Mouse (Mus musculus) intestine, postnatal 0 days (tissue): ENCODE measurements around the gene 1700029I15Rik. TPM values are rescaled to one million over a fixed set of nuclear protein-coding genes. Genes with fewer than 3 reads are reported as not detected.
A peak's percentile ranks its signal among the peaks of the same experiment; 100 is the strongest.

Source experiments
- ATAC-seq: fragments of 200-750 bp; cut with Nextera tagmentation; 2 replicates; pipeline ENCODE4 v1.8.0; 2017; ENCODE audit warnings: mild to moderate bottlenecking, moderate TSS enrichment, moderate library complexity
- H3K27ac ChIP-seq: fragments of 300-500 bp; sonication (generic); 2 replicates; pipeline ENCODE4 v1.5.1; 2014; ENCODE audit warnings: mild to moderate bottlenecking, low read depth, low read length, moderate library complexity
- H3K27me3 ChIP-seq: fragments of 300-500 bp; sonication (generic); replicated peaks from 2 replicates; pipeline ENCODE4 v1.6.1; 2014; ENCODE audit warnings: low read length, mixed read lengths; ENCODE audit not compliant: control insufficient read depth, insufficient read depth
- H3K36me3 ChIP-seq: fragments of 300-500 bp; sonication (generic); 2 replicates; pipeline ENCODE4 v1.6.1; 2014; ENCODE audit warnings: mild to moderate bottlenecking, moderate library complexity; ENCODE audit not compliant: control insufficient read depth, insufficient read depth
- H3K4me1 ChIP-seq: fragments of 300-500 bp; sonication (generic); replicated peaks from 2 replicates; pipeline ENCODE4 v1.6.1; 2014; ENCODE audit warnings: antibody characterized with exemption, low read length, mixed read lengths; ENCODE audit not compliant: control insufficient read depth, insufficient read depth
- H3K4me2 ChIP-seq: fragments of 300-500 bp; sonication (generic); replicated peaks from 2 replicates; pipeline ENCODE4 v1.6.1; 2014; ENCODE audit warnings: low read depth, mild to moderate bottlenecking, moderate library complexity
- H3K4me3 ChIP-seq: fragments of 300-500 bp; sonication (generic); 2 replicates; pipeline ENCODE4 v1.5.1; 2014; ENCODE audit warnings: low read depth, low read length
- H3K9ac ChIP-seq: fragments of 300-500 bp; sonication (generic); 2 replicates; pipeline ENCODE4 v1.6.1; 2014; ENCODE audit warnings: mild to moderate bottlenecking, low read depth, low read length
- H3K9me3 ChIP-seq: fragments of 300-500 bp; sonication (generic); 2 replicates; pipeline ENCODE4 v1.6.1; 2016; ENCODE audit warnings: mixed run types; ENCODE audit not compliant: control insufficient read depth
- CTCF ChIP-seq: sonication (generic); IDR thresholded peaks from 2 replicates; pipeline ENCODE4 v1.5.1; 2016; ENCODE audit warnings: low read depth, mild to moderate bottlenecking, control low read depth, antibody characterized with exemption, moderate library complexity
- WGBS: fragments of 180-500 bp; shearing (Covaris S2); extraction: QIAGEN DNeasy Blood & Tissue Kit; methylation state at CpG from one replicate; pipeline ENCODE4 v1.1.7; 2014; 5-methylcytosine and 5-hydroxymethylcytosine counted together
- polyA plus RNA-seq: library from polyadenylated mRNA; unstranded; fragments of >200 nt; fragmentation: Nextera tagmentation; extraction: Ambion mirVana; gene quantifications from 2 replicates; pipeline ENCODE4 v1.2.1, GENCODE M21; 2015

1700029I15Rik gene
- polyA plus RNA-seq, 1 experiment from 2014 or later, result 2.1 TPM

DNA sequence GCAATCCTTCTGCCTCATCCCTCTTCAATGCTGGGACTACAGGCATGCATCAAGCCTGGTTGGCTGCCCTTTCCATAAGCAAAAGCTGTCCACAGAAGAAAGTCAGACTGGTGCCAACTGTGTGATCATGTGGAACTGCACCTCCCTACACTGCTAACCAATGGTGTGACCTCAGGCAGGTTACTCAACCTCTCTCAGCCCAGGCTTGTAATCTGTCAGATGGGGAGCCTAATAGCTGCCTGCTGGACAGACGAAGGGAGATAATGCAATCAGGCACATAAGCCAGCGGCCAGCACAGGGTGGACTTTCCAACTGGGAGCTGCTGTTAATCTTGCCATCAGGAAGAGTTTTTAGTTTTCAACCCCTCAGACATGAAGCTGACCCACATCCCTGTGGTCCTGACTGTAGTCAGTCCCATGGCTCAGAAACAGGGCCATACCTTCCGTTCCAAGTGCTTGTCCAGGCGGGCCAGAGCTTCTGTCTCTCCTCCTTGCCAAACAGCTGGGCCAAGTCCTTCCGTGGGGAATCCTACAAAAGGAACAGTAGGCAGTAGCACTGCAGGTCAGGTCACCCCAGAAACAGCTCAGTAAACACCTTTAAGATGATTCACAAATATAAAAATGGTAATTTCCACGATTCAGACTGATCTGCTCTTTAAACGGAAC lies 39.5 kb downstream of the 1700029I15Rik start:
- no peak for TF ChIP-seq CTCF
- Histone ChIP-seq H3K36me3 (peaks cover 80% of the 10 kb centered on the region), H3K9me3 (no peaks in the 10 kb centered on the region), H3K27ac (no peak overlapping the region), H3K4me3 (no peak overlapping the region), H3K4me2 (no peak overlapping the region), H3K4me1 (peaks cover 11% of the 10 kb centered on the region), H3K27me3 (no peaks in the 10 kb centered on the region), H3K9ac (no peak overlapping the region)
- 88% methylated on average over 7 of the region's 7 CpGs for WGBS
- no peak for ATAC-seq

DNA sequence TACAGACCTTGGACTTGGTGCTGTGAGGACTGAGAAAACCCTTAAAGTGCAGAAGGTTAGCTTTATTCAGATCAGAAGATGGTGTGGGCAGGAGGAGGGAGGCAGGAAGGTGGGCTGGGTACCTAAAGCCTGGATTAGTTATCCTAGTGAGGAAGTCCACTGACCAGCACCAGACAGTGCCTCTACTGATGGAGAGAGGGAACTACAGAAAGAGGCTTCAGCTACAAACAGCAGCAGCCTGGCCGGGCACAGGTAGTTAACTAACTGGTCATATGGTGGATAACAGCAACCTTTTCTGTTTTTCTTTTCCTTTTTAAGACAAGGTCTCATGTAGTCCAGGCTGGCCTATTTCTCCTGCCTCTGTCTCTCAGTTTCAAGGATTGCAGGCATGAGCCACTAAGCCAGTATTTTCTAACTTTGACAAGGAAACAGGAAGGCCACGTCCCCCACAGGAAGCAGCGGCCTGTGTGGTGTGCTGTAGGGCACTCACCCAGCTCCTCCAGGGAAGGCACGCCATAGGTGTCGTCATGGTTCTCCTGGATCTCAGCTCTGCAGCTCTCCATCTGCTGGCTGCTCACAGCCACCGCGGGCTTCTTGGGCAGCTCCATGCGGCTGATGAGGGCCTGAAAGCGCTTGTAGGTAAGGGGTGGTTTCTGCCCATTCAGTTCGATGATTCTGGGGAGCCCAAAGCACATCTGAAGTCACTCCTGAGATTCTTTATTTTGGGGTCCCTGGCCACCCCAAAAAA lies 40.2 kb downstream of the 1700029I15Rik start:
- Histone ChIP-seq H3K4me2 (no peak overlapping the region), H3K27ac (no peak overlapping the region), H3K9me3 (no peaks in the 10 kb centered on the region), H3K36me3 (peaks cover 73% of the 10 kb centered on the region), H3K9ac (no peak overlapping the region), H3K4me1 (peaks cover 11% of the 10 kb centered on the region), H3K4me3 (no peak overlapping the region), H3K27me3 (no peaks in the 10 kb centered on the region)
- 75% methylated on average over 10 of the region's 10 CpGs for WGBS
- ATAC-seq, result no peak
- TF ChIP-seq CTCF, result peak; percentile 58

DNA sequence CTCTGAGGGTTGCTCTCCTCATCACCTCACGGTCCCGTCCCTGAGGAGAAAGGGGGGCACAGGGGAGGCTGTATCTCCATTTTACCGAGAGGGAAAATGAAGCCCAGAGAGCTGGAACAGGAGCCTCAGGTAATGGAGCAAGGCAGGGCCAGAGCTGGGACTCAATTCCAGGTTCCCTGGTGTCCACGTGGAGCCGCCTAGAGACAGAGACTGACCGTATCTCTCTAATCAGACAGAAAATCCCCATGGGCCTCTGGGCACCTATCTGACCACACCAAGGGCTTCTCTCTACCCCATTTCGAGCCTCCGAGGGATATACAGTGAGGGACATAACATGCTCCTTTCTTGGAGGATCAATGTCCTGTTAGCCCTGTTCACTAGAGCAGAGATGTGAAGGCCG lies 40.8 kb downstream of the 1700029I15Rik start:
- no peak overlapping the region for H3K4me3 ChIP-seq
- no peaks in the 10 kb centered on the region for H3K9me3 ChIP-seq
- no peak for TF ChIP-seq CTCF
- no peak overlapping the region for H3K27ac ChIP-seq
- peaks cover 11% of the 10 kb centered on the region for H3K4me1 ChIP-seq
- ATAC-seq, result no peak
- peaks cover 67% of the 10 kb centered on the region for H3K36me3 ChIP-seq
- 90% methylated on average over 9 of the region's 9 CpGs for WGBS
- no peak overlapping the region for H3K4me2 ChIP-seq
- no peak overlapping the region for H3K9ac ChIP-seq
- no peaks in the 10 kb centered on the region for H3K27me3 ChIP-seq

DNA sequence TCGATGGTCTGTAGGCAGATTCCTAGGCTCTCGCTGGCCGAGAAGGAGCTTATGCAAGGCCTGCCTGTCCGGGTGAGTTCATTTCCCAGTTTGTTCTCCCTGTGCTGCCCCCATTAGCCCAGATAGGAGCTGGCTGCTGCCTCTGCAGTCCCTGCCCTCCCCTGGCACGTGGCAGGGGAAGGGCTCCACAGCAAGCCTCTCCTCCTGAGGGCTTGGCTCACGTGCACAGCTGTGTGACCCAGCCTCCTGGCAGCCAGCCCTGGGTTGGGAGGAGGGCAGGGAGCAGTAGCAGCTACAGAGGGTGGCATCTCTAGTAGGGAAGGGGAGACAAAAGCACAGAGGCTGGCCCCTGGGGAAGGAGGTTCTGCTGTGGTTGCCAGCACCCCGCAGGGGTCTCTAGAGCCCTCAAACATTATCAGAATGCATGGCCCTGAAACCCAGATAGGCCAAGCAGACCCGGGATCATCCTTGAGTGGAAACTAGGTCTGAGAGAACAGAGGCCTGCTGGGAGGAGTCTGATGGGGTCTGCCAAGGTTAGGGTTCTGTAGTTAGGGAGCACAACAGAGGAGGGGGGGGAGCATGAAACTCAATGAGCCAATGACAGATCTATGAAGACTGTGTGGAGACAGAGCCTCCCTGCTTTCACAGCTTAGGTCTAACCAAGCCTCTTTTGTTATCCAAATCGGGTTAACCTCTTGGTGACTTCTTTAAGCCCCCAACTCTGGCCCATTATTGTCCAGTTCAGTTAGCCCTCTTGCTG lies 41.5 kb downstream of the 1700029I15Rik start:
- WGBS, result 66% methylated on average over 9 of the region's 9 CpGs
- ATAC-seq, result peak; percentile 26; the same call in 1 of the 2 replicates

DNA sequence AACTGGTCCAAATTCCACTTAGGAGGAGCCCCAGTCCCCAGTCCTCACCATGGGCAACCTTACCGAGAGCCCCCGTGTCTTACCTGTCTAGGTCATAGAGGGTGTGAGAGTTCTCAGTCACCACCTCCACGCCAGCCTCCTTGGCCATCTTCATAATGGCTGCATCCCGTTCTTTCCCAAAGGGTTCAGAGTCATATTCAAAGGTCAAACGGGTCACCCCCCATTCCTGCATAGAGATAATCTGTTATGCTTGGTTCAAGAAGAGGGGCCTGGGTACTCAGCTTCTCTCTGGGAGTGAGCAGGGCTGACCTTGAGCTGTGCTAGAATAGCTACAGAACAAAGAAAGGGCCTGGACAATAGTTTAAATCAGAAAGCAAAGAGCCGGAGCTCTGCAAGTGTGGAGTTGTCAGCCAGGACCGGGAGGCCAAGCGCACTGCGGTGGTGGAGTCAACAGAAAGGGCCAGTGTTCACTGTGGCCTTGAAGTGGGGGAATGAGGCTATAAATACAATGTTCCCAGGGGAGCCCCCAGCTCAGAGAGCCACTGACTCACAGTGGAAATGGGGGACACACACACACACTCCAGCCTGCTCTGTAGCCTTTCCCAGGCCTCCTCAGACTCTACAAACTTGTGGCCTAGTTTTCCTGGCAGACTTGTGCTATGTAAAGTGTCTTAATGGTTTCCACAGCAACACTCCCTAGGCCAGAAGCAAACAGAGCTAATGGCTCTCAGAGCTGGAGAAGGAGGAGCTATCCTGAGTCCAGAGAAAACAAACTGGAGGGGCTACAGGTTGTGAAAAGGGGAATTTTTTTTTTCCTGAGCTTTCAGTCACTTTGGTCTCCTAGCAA lies 42.3 kb downstream of the 1700029I15Rik start:
- 54% methylated on average over 9 of the region's 9 CpGs for WGBS
- Histone ChIP-seq H3K9ac (no peak overlapping the region), H3K9me3 (no peaks in the 10 kb centered on the region), H3K36me3 (peaks cover 53% of the 10 kb centered on the region), H3K4me2 (0 out of 2 replicates have a peak overlapping the region, but pooled peaks have one; percentile 13), H3K27ac (peak overlapping the region; percentile 64), H3K4me1 (peaks cover 11% of the 10 kb centered on the region), H3K4me3 (no peak overlapping the region), H3K27me3 (no peaks in the 10 kb centered on the region)
- ATAC-seq, result peak; percentile 11; the same call in 1 of the 2 replicates
- TF ChIP-seq CTCF, result no peak

More for the DNA sequence above, 41.5 kb downstream of the 1700029I15Rik start:
- no peak overlapping the region for H3K4me3 ChIP-seq
- TF ChIP-seq CTCF, result no peak
- no peaks in the 10 kb centered on the region for H3K27me3 ChIP-seq
- H3K27ac ChIP-seq, result peak overlapping the region; percentile 64
- H3K4me2 ChIP-seq, result no peak overlapping the region
- H3K36me3 ChIP-seq, result peaks cover 60% of the 10 kb centered on the region
- peaks cover 11% of the 10 kb centered on the region for H3K4me1 ChIP-seq
- no peaks in the 10 kb centered on the region for H3K9me3 ChIP-seq
- H3K9ac ChIP-seq, result no peak overlapping the region
